Mouse (Mus musculus) cerebellum, adult 2 months (tissue): ENCODE measurements around the gene Tmem167b.

Experiments used
- CTCF ChIP-seq: fragments of 200-500 bp; IDR thresholded peaks from 2 replicates; pipeline ENCODE4 v1.5.1; 2011; ENCODE audit warnings: low read depth, mild to moderate bottlenecking, control low read depth, low read length, moderate library complexity, borderline replicate concordance; ENCODE audit not compliant: insufficient read depth
- POLR2A ChIP-seq: fragments of 200-500 bp; IDR thresholded peaks from 2 replicates; pipeline ENCODE4 v1.6.1; 2011; ENCODE audit warnings: low read length, control low read depth, borderline replicate concordance; ENCODE audit not compliant: insufficient read depth

DNA sequence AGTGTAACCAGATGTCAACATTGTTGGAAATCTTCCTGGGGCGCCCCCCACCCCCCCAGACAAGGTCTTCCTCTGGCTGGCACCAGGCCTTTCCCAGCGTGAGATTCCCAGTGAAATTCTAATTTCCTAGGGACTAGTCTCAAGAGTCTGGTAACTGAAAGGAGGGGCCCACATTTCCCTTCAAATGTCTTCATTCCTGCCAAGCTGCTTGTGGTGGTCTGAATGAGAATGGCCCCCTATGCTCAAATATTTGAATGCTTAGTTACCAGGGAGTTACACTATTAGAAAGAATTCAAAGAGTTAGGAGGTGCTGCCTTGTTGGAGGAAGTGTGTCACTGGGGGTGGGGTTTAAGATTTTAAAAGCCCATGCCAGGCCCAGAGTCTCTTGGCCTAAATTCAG, 26.2 kb upstream of the Tmem167b start:
- TF ChIP-seq CTCF = no peak
- TF ChIP-seq POLR2A = no peak
